Mouse (Mus musculus): ENCODE measurements at regions not wholly inside any gene's neighbourhood (a gene's known extent, or its start where the extent isn't known, plus 50 kb on each side); places are given as distances from the start of the nearest gene placed in this dataset.

DNA sequence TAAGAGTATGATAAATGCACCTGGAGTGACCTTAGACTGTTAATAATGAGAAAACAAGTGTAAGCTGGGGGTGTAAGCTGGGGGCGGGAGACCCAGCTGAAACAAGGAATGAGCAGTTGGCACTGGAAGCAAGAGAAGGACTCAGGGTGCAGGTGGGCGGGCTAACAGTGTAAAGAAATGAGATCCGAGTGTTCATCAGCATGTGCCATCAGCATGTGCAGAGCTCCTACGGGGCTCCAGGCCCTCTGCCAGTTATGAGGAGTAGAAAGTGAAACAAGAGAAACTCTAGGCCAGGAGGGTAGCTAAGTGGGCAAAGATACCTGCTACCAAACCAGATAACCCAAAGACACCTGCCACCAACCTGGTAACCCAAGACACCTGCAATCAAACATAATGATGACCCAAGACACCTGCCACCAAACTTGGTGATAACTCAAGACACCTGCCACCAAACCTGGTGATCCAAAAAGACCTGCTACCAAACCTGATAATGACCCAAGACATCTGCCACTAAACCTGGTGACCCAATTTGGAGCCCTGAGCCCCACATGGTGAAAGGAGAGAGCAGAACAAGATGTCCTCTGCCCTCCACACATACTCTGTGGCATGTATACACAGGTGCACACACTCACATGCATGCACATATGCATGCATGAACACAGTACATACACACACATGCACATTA lies 120.1 kb upstream of the Ctnnb1 start:
- 59% methylated on average over 4 of the region's 4 CpGs for WGBS
- H3K4me1 ChIP-seq = no peaks in the 10 kb centered on the region
- H3K36me3 ChIP-seq = no peaks in the 10 kb centered on the region
- H3K9me3 ChIP-seq = no peaks in the 10 kb centered on the region
- H3K27me3 ChIP-seq = no peaks in the 10 kb centered on the region
- ATAC-seq (replicated peaks) = no peak
- no peak overlapping the region for H3K27ac ChIP-seq (replicated peaks)
- H3K9ac ChIP-seq (replicated peaks) = no peak overlapping the region
- H3K4me2 ChIP-seq (replicated peaks) = no peak overlapping the region
- H3K4me3 ChIP-seq = no peak overlapping the region

DNA sequence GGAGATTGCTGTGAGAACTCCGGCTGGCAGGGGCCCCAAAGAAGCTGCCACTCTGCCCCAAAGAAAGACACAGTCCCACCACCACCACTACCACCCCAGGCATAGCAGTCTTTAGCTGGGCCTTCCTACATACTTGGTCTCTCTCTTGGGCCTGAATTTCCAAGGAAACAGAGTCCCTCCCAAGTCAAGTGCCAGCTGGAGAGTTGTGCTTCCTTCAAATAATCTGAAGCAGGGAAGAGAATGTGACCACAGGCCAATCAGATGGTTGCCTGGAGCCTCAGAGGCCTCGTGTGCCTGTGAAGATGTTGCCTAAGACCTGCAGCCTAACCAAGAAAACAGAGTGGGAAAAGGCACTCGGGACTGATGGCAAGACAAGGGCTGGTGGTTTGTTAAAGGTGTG lies 117.5 kb upstream of the Ctnnb1 start:
- no peaks in the 10 kb centered on the region for H3K36me3 ChIP-seq
- H3K4me3 ChIP-seq = no peak overlapping the region
- no peaks in the 10 kb centered on the region for H3K27me3 ChIP-seq
- no peaks in the 10 kb centered on the region for H3K4me1 ChIP-seq
- H3K9ac ChIP-seq (replicated peaks) = no peak overlapping the region
- WGBS = 78% methylated on average over 3 of the region's 3 CpGs
- no peak for ATAC-seq (replicated peaks)
- no peaks in the 10 kb centered on the region for H3K9me3 ChIP-seq
- H3K27ac ChIP-seq (replicated peaks) = no peak overlapping the region
- H3K4me2 ChIP-seq (replicated peaks) = no peak overlapping the region

DNA sequence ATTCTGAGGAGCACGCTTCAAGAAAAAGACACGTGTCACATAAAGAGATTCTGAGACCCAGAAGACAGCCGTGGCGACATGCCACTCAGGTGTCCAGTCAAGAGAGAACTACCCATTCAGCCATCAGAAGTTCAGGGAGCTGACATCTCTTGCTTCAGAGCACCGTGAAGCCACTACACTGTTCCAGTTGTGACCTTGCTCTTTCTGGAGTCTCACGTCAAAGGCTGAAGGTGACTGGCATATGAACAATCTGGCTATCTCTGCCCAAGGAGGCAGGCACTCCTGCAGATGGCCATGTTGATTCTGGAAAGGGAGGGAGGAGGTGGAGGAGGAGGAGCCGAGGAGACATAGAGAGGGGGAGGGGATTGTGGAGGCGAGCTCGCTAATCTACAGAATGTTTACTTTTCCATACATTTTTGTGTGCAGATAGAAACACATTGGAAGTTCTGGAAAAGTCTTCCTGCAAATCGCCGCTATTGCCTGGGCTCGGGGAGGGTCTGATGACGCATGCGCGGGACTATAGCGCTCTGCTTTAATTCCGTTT lies 116.3 kb upstream of the Ctnnb1 start:
- no peaks in the 10 kb centered on the region for H3K4me1 ChIP-seq
- H3K9me3 ChIP-seq = no peaks in the 10 kb centered on the region
- H3K36me3 ChIP-seq = no peaks in the 10 kb centered on the region
- no peaks in the 10 kb centered on the region for H3K27me3 ChIP-seq
- no peak overlapping the region for H3K4me2 ChIP-seq (replicated peaks)
- 80% methylated on average over 17 of the region's 17 CpGs for WGBS
- no peak overlapping the region for H3K4me3 ChIP-seq
- no peak overlapping the region for H3K27ac ChIP-seq (replicated peaks)
- no peak for ATAC-seq (replicated peaks)
- no peak overlapping the region for H3K9ac ChIP-seq (replicated peaks)

DNA sequence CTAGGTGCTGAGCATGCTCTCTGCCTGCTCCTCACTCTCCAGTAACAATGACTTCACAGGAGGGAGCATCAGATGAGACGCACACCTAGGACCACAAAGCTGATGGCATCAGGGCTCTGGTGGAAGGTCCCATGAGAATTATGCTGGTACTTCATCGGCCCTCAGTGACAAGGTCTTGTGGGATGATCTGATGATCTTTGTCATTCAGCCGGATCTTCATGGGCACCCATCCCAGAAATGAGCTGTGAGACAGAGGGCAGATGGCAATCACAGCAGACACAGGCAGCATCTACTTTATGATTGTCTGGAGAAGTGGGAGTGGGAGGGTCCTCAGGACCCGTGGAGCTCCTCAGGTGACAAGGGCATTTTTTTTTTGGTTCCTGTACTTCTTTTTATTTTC lies 114.7 kb upstream of the Ctnnb1 start:
- Histone ChIP-seq H3K4me1 (no peaks in the 10 kb centered on the region), H3K36me3 (no peaks in the 10 kb centered on the region), H3K4me2 (replicated peaks) (no peak overlapping the region), H3K27ac (replicated peaks) (no peak overlapping the region), H3K9me3 (no peaks in the 10 kb centered on the region), H3K27me3 (no peaks in the 10 kb centered on the region), H3K4me3 (no peak overlapping the region), H3K9ac (replicated peaks) (no peak overlapping the region)
- WGBS = 77% methylated on average over 4 of the region's 4 CpGs
- ATAC-seq (replicated peaks) = no peak

DNA sequence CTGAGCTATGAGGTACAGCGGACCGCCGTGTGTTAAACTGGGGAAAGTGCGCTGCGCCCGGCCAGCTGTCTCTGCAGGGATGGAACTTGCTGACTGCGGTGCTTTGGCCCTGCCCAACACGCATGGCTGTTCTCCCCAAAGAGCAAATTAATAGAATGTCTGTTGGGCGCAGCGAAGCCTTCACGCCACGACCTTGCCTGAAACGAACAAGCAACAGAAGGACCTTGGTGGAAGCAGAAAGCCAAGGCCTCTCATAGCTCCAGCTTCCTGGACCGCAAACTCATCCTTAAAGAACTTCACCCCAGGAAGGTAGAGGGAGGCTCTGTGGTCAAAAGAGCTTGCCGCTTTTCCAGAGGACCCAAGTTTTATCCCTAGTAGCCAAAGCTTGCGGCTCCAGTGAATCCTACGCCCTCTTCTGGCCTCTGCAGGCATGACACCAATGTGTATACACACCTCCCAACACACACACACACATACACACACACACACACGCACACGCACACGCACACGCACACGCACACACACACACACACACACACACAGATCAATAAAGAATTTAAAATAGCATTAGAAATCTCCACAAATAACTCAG lies 110.2 kb upstream of the Ctnnb1 start:
- Histone ChIP-seq H3K4me1 (no peaks in the 10 kb centered on the region), H3K27ac (replicated peaks) (no peak overlapping the region), H3K9ac (replicated peaks) (no peak overlapping the region), H3K4me2 (replicated peaks) (no peak overlapping the region), H3K36me3 (no peaks in the 10 kb centered on the region), H3K4me3 (no peak overlapping the region), H3K27me3 (no peaks in the 10 kb centered on the region), H3K9me3 (no peaks in the 10 kb centered on the region)
- 90% methylated on average over 22 of the region's 22 CpGs for WGBS
- no peak for ATAC-seq (replicated peaks)

DNA sequence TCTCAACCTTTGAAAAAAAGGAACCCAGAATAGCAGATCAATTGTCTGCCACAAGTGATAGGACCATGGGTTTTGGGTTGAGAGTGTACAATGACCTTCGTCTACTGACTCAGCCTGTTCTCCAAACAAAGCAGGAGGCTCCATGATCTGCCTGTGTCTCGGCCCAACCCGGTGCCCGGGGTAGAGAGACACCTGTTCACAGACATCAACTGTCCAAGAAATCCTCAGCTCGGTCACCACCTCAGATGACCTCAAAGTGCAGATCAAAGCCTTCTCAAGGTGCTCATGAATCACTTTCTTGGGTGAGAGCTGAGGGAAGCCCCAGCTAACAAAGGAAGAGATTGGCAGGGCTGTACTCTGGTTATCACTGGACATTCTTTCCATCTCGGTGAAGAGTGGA lies 108.1 kb upstream of the Ctnnb1 start:
- Histone ChIP-seq H3K9me3 (no peaks in the 10 kb centered on the region), H3K4me3 (no peak overlapping the region), H3K4me1 (no peaks in the 10 kb centered on the region), H3K9ac (replicated peaks) (no peak overlapping the region), H3K36me3 (no peaks in the 10 kb centered on the region), H3K27ac (replicated peaks) (no peak overlapping the region), H3K27me3 (no peaks in the 10 kb centered on the region), H3K4me2 (replicated peaks) (no peak overlapping the region)
- 85% methylated on average over 6 of the region's 6 CpGs for WGBS
- ATAC-seq (replicated peaks) = no peak

DNA sequence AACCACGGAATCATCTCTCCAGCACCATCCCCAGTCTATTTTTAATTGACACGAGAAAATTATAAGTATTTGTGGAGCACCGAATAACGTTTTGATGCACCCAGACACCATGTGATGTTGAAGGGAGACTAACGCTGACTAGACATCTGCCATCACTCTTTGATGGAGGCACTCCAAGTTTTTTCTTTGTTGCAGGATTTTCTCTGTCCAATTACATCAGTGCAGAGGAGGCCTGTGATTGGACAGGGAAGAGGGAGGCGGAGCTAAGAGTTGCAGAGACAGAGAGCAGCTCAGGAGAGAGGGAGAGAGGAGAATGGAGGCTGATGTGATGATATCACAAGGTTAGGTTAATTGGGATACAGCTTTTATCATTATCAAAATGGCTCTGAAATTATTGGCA lies 105.6 kb upstream of the Ctnnb1 start:
- WGBS = 46% methylated on average over 6 of the region's 6 CpGs
- Histone ChIP-seq H3K27me3 (no peaks in the 10 kb centered on the region), H3K9me3 (no peaks in the 10 kb centered on the region), H3K4me3 (no peak overlapping the region), H3K4me1 (no peaks in the 10 kb centered on the region), H3K4me2 (replicated peaks) (no peak overlapping the region), H3K27ac (replicated peaks) (peak overlapping the region; percentile 28; the same call in 1 of the 2 replicates), H3K9ac (replicated peaks) (no peak overlapping the region), H3K36me3 (no peaks in the 10 kb centered on the region)
- peak; percentile 69 for ATAC-seq (replicated peaks)

DNA sequence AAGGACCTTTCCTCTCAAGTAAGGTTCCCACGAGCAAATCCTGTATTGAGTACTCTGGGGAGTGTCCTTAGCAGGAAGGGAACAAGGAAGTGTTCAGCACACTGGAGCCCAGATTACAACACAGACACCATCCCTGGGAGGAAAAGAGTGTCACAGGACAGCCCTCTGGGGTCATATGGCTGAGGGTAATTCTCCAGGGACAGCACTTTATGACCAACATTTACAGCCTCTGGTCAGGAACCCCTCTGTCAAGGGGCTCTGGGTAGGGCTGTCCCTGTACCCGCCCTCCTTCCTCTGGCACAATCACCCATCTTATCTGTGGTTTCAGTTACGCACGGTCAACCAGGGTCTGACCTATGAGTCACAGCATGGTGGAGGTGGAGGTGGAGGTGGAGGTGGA lies 102.8 kb upstream of the Ctnnb1 start:
- Histone ChIP-seq H3K4me2 (replicated peaks) (no peak overlapping the region), H3K4me1 (0 out of 2 replicates have a peak, but pooled peaks cover 3% of the 10 kb centered on the region), H3K27me3 (no peaks in the 10 kb centered on the region), H3K9ac (replicated peaks) (no peak overlapping the region), H3K36me3 (no peaks in the 10 kb centered on the region), H3K4me3 (no peak overlapping the region), H3K27ac (replicated peaks) (no peak overlapping the region), H3K9me3 (no peaks in the 10 kb centered on the region)
- 86% methylated on average over 4 of the region's 4 CpGs for WGBS
- no peak for ATAC-seq (replicated peaks)

DNA sequence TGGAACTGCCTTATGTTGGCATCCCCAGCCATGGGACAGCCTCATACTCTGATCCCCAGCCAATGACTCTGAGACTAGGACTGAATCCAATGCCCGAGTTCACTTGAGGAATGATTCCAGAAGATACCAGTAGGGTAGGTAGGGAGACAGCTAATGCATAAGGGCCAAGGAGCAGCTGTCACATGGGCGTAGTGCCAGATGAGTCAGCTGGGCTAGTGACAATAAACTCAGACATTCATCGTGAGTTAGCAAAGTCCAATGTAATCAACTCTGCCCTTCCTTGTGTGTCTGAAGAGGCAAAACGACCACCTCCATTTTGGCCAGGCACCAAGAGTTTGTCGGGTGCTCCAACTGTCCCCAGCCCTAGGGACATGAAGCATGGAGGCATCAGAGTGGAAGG lies 98.5 kb upstream of the Ctnnb1 start:
- 0 out of 2 replicates have a peak, but pooled peaks have one; percentile 41 for ATAC-seq (replicated peaks)
- H3K4me2 ChIP-seq (replicated peaks) = no peak overlapping the region
- H3K27ac ChIP-seq (replicated peaks) = no peak overlapping the region
- 0 out of 2 replicates have a peak, but pooled peaks cover 3% of the 10 kb centered on the region for H3K4me1 ChIP-seq
- 54% methylated on average over 5 of the region's 5 CpGs for WGBS
- no peaks in the 10 kb centered on the region for H3K9me3 ChIP-seq
- H3K4me3 ChIP-seq = no peak overlapping the region
- no peaks in the 10 kb centered on the region for H3K36me3 ChIP-seq
- H3K9ac ChIP-seq (replicated peaks) = no peak overlapping the region
- H3K27me3 ChIP-seq = no peaks in the 10 kb centered on the region

DNA sequence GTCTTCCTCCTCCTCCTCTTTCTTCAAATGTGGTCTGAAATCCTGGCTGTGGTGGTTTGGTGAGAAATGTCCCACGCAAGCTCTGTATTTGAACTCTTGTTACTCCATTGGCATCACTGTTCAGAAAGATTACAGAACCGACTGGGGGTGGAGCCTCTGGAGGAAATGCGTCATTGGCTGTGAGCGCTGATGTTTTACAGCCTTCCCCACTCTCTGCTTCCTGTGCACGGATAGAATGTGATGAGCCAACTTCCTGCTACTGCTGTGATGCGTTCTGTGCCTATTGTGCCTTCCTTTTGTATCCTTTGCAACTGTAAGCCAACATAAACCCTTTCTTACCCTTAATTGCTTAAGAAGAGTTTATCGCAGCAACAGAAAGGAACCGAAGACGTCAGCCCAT lies 94.8 kb upstream of the Ctnnb1 start:
- Histone ChIP-seq H3K4me1 (0 out of 2 replicates have a peak, but pooled peaks cover 3% of the 10 kb centered on the region), H3K4me3 (no peak overlapping the region), H3K27me3 (no peaks in the 10 kb centered on the region), H3K9me3 (no peaks in the 10 kb centered on the region), H3K9ac (replicated peaks) (no peak overlapping the region), H3K4me2 (replicated peaks) (no peak overlapping the region), H3K36me3 (no peaks in the 10 kb centered on the region), H3K27ac (replicated peaks) (no peak overlapping the region)
- WGBS = 89% methylated on average over 9 of the region's 9 CpGs
- no peak for ATAC-seq (replicated peaks)

DNA sequence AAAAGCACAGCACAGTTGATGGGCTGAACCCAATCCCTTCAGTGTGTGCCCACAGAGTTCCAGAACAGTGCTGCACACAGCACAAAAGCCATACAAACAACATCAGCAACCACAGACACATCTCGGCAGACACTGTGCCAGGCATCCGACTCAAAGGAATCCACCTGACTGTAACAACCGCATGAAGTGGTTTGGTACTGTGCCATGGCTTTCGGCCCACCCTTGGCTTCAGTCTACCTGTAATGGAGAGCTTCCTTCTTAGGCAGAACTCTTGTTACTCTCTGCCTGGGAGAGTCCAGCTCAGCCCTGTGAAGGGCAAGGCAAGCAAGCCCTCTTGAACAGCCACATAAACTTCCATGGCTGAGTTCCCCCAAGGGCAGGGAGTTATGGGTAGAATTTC lies 93.4 kb upstream of the Ctnnb1 start:
- H3K4me3 ChIP-seq = no peak overlapping the region
- no peak overlapping the region for H3K9ac ChIP-seq (replicated peaks)
- H3K36me3 ChIP-seq = no peaks in the 10 kb centered on the region
- no peak for ATAC-seq (replicated peaks)
- no peaks in the 10 kb centered on the region for H3K27me3 ChIP-seq
- H3K9me3 ChIP-seq = no peaks in the 10 kb centered on the region
- H3K27ac ChIP-seq (replicated peaks) = no peak overlapping the region
- WGBS = 85% methylated on average over 4 of the region's 4 CpGs
- no peak overlapping the region for H3K4me2 ChIP-seq (replicated peaks)
- no peaks in the 10 kb centered on the region for H3K4me1 ChIP-seq

DNA sequence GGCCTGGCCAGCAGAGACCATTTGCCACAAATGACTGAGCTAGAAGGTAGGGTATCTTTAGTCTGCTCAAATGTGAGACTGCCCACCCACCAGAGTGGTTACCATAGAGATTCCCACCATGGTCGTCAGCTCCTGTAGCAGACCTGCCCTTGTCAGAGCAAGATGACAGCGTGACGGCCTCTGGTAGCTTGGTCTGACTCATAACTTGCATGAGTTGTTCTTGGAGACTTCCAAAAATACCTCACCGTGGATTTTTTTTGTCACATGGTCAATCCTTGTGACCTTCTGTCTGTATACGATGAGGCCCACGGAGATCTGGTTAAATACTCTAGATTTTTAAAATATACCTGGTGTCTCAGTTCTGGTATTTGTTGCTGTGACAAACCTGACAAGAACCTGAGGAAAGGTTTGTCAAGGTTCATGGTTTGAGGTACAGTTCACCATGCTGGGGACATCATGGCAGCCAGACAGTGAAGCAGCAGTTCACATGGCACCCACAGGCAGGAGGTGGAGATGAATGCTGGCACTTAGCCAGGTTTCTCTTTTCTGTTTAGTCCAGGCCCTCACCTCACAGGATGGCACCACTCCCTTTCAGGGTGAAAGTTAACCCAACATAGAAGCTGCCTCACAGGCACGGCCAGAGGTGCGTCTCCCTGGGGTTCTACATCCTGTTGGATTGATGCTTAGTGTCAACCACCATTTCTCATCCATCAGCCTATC lies 91.4 kb upstream of the Ctnnb1 start:
- Histone ChIP-seq H3K9me3 (no peaks in the 10 kb centered on the region), H3K4me1 (no peaks in the 10 kb centered on the region), H3K4me3 (no peak overlapping the region), H3K36me3 (no peaks in the 10 kb centered on the region), H3K9ac (replicated peaks) (no peak overlapping the region), H3K27me3 (no peaks in the 10 kb centered on the region), H3K27ac (replicated peaks) (no peak overlapping the region), H3K4me2 (replicated peaks) (no peak overlapping the region)
- 89% methylated on average over 8 of the region's 8 CpGs for WGBS
- no peak for ATAC-seq (replicated peaks)

Data from forebrain, embryonic 15.5 days (tissue).